15 mouse cellular contexts compared by ENCODE assay signal in the genomic region with DNA sequence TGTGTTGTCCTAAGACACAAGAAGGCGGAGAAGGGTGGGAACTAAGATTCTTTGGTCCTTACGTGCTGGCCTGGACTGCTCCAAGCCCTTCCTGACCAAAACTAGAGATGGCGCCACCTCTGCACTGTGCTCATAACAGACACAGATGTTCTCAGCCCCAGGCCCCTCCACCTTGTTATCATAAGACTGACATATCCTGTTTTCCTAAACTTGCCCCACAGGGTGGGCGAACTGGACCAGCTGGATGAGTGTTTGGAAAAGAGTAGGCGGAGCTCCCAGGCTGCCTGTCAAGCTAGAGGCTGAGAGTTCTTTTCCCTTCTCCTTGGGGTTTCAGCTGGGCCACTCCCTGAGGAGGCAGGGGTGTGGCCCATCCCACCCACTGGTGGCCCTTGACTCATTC. TPM values are rescaled to one million over a fixed set of nuclear protein-coding genes. Genes with fewer than 3 reads are reported as not detected.
DNase-seq lines count a peak whose midpoint lies in the region; ATAC-seq and TF ChIP-seq lines count a peak whose summit lies in the region.
"Had no signal": no experiment of that assay in that cellular context is flagged by ENCODE, and none has a peak within 500 bp of the region (broad histone marks: within the 10 kb centered on the region; RNA-seq: fewer than 3 reads in every experiment).

No protein-coding gene starts in this region.

- H3K4me1 ChIP-seq in ES-E14 (ENCODE audit: control insufficient read depth in 2 of 2, insufficient read depth in 2 of 2, low read length in 2 of 2, poor library complexity in 1 of 2), result peaks cover 7 to 31% of the 10 kb centered on the region in 2 experiments; a peak in 3 of 4 replicates
- no peaks in the 10 kb centered on the region for H3K4me1 ChIP-seq in lung, postnatal 0 days (ENCODE audit: insufficient read depth, low read depth, low read length)

- H3K27ac ChIP-seq in layer of hippocampus, adult 2 months, result no peak overlapping the region
- H3K27ac ChIP-seq in ES-E14 (ENCODE audit: insufficient read depth, low read depth, low read length, poor library complexity, severe bottlenecking), result peak overlapping the region; percentile 34; the same call in 1 of the 2 replicates
- no peak overlapping the region for H3K27ac ChIP-seq in lung, postnatal 0 days (ENCODE audit: low read length)
- H3K27ac ChIP-seq: forebrain, embryonic 13.5 days; macrophage had no signal

- TF ChIP-seq CTCF in layer of hippocampus, adult 2 months (conservative IDR thresholded peaks at IDR 0.05), result 0 out of 2 replicates have a peak, but pooled peaks have one; percentile 7
- TF ChIP-seq CTCF in lung, postnatal 0 days (IDR thresholded peaks at IDR 0.05), result no peak

- no peaks in the 10 kb centered on the region for H3K9me3 ChIP-seq in ES-E14 (ENCODE audit: control insufficient read depth, insufficient read depth, low read depth, low read length)
- no peaks in the 10 kb centered on the region for H3K9me3 ChIP-seq in lung, postnatal 0 days (ENCODE audit: low read length)
- H3K9me3 ChIP-seq: forebrain, embryonic 13.5 days; G1E had no signal

- H3K9ac ChIP-seq in ES-E14 (ENCODE audit: insufficient read depth, low read depth, low read length, poor library complexity, severe bottlenecking), result no peak overlapping the region
- H3K9ac ChIP-seq in lung, postnatal 0 days (replicated peaks; ENCODE audit: low read depth), result no peak overlapping the region
- H3K9ac ChIP-seq: forebrain, embryonic 13.5 days had no signal

- no peak overlapping the region for H3K4me3 ChIP-seq in layer of hippocampus, adult 2 months
- no peak overlapping the region for H3K4me3 ChIP-seq in ES-E14 (ENCODE audit: insufficient read depth in 1 of 2, low read depth in 1 of 2, low read length in 2 of 2, poor library complexity in 1 of 2, severe bottlenecking in 1 of 2)
- H3K4me3 ChIP-seq in lung, postnatal 0 days (ENCODE audit: low read depth, low read length), result no peak overlapping the region
- H3K4me3 ChIP-seq: forebrain, embryonic 13.5 days; myocyte had no signal

- in situ Hi-C loops in ES-E14 (cut with MboI; ENCODE audit: low sequenced_read_pairs in 2 of 2, unreplicated experiment in 2 of 2), result no loop called here

- DNase-seq in layer of hippocampus, adult 2 months (ENCODE audit: low spot score in 2 of 2), result no peak
- no peak for DNase-seq in layer of hippocampus, adult 18-20 months (ENCODE audit: low spot score in 2 of 2)
- no peak for DNase-seq in ES-E14 (ENCODE audit: low read depth, low spot score)
- DNase-seq in ZHBTc4 (ENCODE audit: low read depth, low spot score), result peak; percentile 55
- DNase-seq in lung, postnatal 0 days (ENCODE audit: low spot score), result peak; percentile 32
- DNase-seq in ovary, postnatal 10 days (ENCODE audit: low spot score), result no peak
- DNase-seq in right cerebral cortex, postnatal 25 days, result no peak
- DNase-seq: cerebellum, postnatal 36 days; retina, postnatal 1 day; thymus, postnatal 4 days had no signal

- WGBS in lung, postnatal 0 days, result 31% methylated on average over 5 of the region's 5 CpGs

- H3K27me3 ChIP-seq in lung, postnatal 0 days (replicated peaks; ENCODE audit: insufficient read depth, low read length), result no peaks in the 10 kb centered on the region
- H3K27me3 ChIP-seq: forebrain, embryonic 13.5 days had no signal

- peak; percentile 69 for ATAC-seq in lung, postnatal 0 days
- ATAC-seq: forebrain, embryonic 13.5 days had no signal

- H3K36me3 ChIP-seq in ES-E14 (ENCODE audit: control insufficient read depth, insufficient read depth, low read length, poor library complexity, severe bottlenecking), result peaks cover 17% of the 10 kb centered on the region; the same call in 1 of the 2 replicates
- H3K36me3 ChIP-seq in lung, postnatal 0 days (ENCODE audit: insufficient read depth, low read length), result no peaks in the 10 kb centered on the region

- H3K4me2 ChIP-seq in lung, postnatal 0 days (replicated peaks; ENCODE audit: low read depth, low read length), result no peak overlapping the region
- H3K4me2 ChIP-seq: forebrain, embryonic 13.5 days had no signal

- TF ChIP-seq EP300 in lung, postnatal 0 days (IDR thresholded peaks at IDR 0.05), result no peak

TF ChIP-seq in ES-E14, 5 proteins besides CTCF, POLR2A, EP300 and RAD21:
- TF ChIP-seq HCFC1 (IDR thresholded peaks at IDR 0.05; ENCODE audit: borderline replicate concordance, insufficient read depth, low read length), result no peak

RNA-seq across cellular contexts. Expression of a gene that starts 4.8 kb away (rescaled TPM):
- 10 to 100 TPM; 23.6 to 25.2 TPM for total RNA-seq in layer of hippocampus, adult 2 months (2021)
- 10 to 100 TPM; 22.7 to 26.3 TPM for total RNA-seq in layer of hippocampus, adult 18-20 months (2021)
- total RNA-seq in ES-E14 (2012; rRNA removed), result 21.5 and 22.6 TPM in 2 replicates
- 7.7 and 8.1 TPM in 2 replicates for polyA plus RNA-seq in lung, postnatal 0 days (2015; fragmentation: Nextera tagmentation; extraction: Ambion mirVana)

RNA-seq across cellular contexts. Expression of a gene that starts 10.6 kb away (rescaled TPM):
- under 1 TPM; 0.47 to 0.79 TPM for total RNA-seq in layer of hippocampus, adult 2 months (2021)
- total RNA-seq in layer of hippocampus, adult 18-20 months (2021), result under 1 TPM in 1 of 2 experiments, not detected in 1; 0.43 TPM
- total RNA-seq in ES-E14 (2012; rRNA removed), result 0.95 and 1.1 TPM in 2 replicates
- polyA plus RNA-seq in lung, postnatal 0 days (2015; fragmentation: Nextera tagmentation; extraction: Ambion mirVana), result not detected in 2 replicates
- total RNA-seq: adrenal gland, adult 18-20 months; G1E had no signal
- polyA plus RNA-seq: forebrain, embryonic 13.5 days; G1E; macrophage had no signal

RNA-seq across cellular contexts. Expression of a gene that starts 12.8 kb away (rescaled TPM):
- 1 to 10 TPM; 7.2 to 8.9 TPM for total RNA-seq in layer of hippocampus, adult 2 months (2021)
- 1 to 10 TPM; 9.1 to 9.3 TPM for total RNA-seq in layer of hippocampus, adult 18-20 months (2021)
- 6.4 and 7.0 TPM in 2 replicates for total RNA-seq in ES-E14 (2012; rRNA removed)
- 4.3 and 5.3 TPM in 2 replicates for polyA plus RNA-seq in lung, postnatal 0 days (2015; fragmentation: Nextera tagmentation; extraction: Ambion mirVana)

RNA-seq across cellular contexts. Expression of a gene that starts 13.0 kb away (rescaled TPM):
- total RNA-seq in layer of hippocampus, adult 2 months (2021), result 10 to 100 TPM; 25.8 to 32.2 TPM
- 10 to 100 TPM; 25.6 to 27.0 TPM for total RNA-seq in layer of hippocampus, adult 18-20 months (2021)
- total RNA-seq in ES-E14 (2012; rRNA removed), result 46.4 and 54.7 TPM in 2 replicates
- polyA plus RNA-seq in lung, postnatal 0 days (2015; fragmentation: Nextera tagmentation; extraction: Ambion mirVana), result 17.8 and 18.9 TPM in 2 replicates

RNA-seq across cellular contexts. Expression of a gene that starts 15.0 kb away (rescaled TPM):
- 100 to 1,000 TPM; 103 to 108 TPM for total RNA-seq in layer of hippocampus, adult 2 months (2021)
- total RNA-seq in layer of hippocampus, adult 18-20 months (2021), result 100 to 1,000 TPM; 103 TPM
- 103 and 216 TPM in 2 replicates for total RNA-seq in ES-E14 (2012; rRNA removed)
- 146 and 147 TPM in 2 replicates for polyA plus RNA-seq in lung, postnatal 0 days (2015; fragmentation: Nextera tagmentation; extraction: Ambion mirVana)

Comparison
In these comparisons a context has a peak if more than half of its experiments do, and no peak if none do; other contexts are left out.
1. DNase-seq: peak in ZHBTc4 (single experiment) and lung, postnatal 0 days (single experiment); none in layer of hippocampus, adult 2 months (0 of 2), layer of hippocampus, adult 18-20 months (0 of 2), ES-E14 (single experiment), ovary, postnatal 10 days (single experiment) and right cerebral cortex, postnatal 25 days (single experiment).